Mouse (Mus musculus) v-Abl transformed pro-B cells (cell line): ENCODE measurements around the gene Ceacam16.

Experiments
- in situ Hi-C, 2 experiments: fragments of 400-800 bp; cut with MboI; formaldehyde crosslinking; loops; one replicate each; pipeline ENCODE4 v1.15.1; 2025; ENCODE audit not compliant: unreplicated experiment in 2 of 2

The Ceacam16 gene

DNA sequence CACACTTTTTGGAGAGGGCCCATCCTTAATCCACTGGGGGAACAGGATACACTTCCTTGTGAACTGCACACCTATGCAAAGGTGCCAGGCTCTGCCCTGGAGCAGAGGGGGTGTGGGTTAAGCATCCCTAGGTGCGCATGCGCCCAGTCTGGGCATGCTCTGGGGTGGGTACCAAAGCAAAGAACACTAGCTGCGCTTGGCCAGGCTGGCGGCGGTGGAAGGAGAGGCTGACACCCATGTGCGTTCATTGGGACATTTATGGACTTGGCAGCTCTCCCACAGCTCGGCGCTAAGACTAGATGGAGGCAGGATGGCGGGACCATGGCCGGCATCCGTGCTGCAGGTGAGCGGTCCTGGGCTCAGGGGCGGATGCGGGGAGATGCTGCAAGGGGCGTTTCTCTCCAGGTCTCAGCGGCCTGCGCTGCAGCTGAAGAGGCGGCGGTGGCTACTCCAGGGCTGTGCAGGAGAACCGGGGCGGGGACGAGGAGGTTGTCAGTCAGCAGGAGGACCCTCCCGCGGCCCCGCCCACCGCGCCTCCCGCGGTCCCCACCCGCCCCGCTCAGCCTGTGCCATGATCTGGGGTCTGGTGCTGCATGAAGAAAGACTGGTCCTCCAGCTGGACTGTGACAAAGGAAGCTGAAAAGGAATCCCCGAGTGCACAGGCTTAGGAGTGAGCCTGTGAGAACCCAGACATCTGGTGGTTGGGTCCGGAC lies 9.1 kb downstream of the Ceacam16 start, which contains the start of gene Gm19345:
Gene Gm19345 (plus strand): TSS at position 146 of the 713 bp plus-strand sequence.
- in situ Hi-C loops, result no loop called here

GRCm38 (mm10) chr7:19844521-19845171 lies 16.5 kb downstream of the Ceacam16 start:
- in situ Hi-C loops, result loop anchor here (5.0 kb wide), 1 partner anchor 42 kb away; no protein-coding TSS in a partner anchor

DNA sequence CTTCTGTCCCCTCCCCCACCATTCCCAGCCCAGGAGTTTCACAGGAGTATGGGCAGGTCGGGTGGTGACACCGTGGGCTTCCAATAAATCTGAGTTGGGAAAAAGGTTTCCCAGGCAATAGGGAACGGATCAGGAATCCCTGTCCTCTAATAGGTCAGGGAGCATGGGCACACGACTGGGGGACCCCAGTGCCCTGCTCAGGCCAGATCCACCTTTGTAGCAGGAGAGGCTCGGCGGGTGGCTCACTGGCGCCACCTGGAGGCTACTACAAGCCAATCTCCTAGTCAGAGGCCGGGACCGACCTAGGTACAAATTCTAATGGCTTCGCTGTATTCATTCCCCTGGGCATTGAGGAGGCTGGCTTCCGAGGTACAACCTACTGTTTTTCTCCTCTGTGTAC lies 17.5 kb downstream of the Ceacam16 start:
- in situ Hi-C loops, result loop anchor here (5.0 kb wide), 1 partner anchor 41 kb away; no protein-coding TSS in a partner anchor

DNA sequence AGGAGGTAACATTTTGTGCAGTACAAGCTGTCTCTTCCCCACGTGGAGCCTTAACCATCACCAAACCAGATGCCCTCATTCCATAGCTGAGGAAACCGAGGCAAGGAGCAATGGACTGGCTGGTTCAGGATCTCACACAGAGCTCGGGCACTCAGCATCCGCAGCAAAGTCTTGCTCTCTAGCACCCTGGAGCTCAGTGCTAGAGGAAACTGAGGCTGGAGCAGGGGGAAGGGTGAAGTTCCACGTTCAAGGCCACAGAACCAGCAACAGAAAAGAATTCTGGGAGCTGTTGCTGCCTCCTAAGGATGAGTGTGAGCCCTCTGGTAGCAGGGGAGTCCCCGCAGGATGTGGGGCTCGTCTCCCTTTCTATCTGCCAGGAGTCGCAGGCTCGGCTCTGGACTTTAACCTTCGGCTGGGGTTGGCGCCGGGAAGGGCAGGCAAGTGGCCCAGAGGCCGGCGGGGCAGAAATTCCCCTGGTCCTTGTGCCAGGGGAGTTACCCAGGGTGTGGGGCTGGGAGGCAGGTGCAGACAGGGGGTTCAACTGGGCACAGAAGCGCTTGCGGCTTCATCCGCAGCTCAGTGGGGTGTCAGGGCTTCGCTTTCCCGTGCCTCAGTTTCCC lies 18.1 kb downstream of the Ceacam16 start:
- in situ Hi-C loops, result loop anchor here (5.0 kb wide), 1 partner anchor 41 kb away; no protein-coding TSS in a partner anchor

DNA sequence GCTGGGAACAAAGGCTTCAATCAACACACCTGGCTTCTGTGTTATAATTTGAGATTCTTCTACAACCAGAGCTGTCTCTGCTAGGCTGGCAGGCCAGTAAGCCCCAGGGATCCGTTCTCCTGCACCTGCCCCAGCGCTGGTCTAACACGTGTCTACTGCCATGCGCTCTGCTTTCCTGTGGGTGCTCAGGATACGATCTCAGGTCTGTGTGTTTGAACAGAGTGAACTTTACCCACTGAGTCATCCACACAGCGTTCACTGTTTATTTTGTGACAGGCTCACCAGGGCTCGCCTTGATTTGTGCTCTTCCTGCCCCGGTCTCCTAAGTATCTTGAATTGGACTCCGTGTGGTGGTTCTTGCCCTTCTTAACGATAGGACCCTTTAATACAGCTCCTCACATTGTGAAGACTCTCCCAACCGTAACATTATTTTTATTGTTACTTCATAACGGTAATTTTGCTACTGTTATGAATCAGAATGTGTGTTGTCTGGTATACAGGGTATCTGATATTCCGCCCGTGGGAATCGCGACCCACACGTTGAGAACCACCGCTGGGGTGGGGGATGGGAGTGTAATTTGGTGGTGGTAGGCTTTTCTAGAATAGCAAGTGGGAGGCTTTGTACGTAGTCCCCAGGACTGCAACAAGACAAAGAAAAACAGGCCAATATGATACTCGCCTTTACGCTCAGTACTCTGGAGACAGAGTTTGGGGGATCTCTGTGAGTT lies 19.2 kb downstream of the Ceacam16 start:
- in situ Hi-C loops, result loop anchor here (5.0 kb wide), 1 partner anchor 40 kb away; no protein-coding TSS in a partner anchor

DNA sequence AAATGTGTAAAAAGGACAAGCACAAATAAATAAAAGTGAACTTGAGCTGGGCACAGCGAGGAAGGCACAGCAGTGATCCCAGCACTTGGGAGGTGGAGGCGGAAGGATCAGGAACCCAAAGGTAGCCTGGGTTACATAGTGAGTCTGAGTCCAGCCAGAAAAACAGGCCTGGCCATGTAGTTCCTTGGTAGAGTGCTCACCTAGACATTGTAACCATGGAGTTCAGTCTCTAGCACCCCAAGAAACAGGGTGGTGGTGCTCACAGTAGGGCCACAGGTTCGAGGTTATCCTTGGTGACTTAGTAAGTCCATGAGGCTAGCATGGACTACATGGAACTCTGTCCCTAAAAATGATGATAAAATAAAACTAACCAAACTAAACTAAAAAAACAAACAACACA lies 20.2 kb downstream of the Ceacam16 start:
- in situ Hi-C loops, result loop anchor here (5.0 kb wide), 1 partner anchor 39 kb away; no protein-coding TSS in a partner anchor

- in situ Hi-C loops, result loop anchor here (5.0 kb wide), 1 partner anchor 38 kb away; no protein-coding TSS in a partner anchor
Measured at GRCm38 (mm10) chr7:19840371-19840770, 20.7 kb downstream of the Ceacam16 start.

GRCm38 (mm10) chr7:19836843-19837242 lies 24.3 kb downstream of the Ceacam16 start:
- in situ Hi-C loops, result no loop called here

DNA sequence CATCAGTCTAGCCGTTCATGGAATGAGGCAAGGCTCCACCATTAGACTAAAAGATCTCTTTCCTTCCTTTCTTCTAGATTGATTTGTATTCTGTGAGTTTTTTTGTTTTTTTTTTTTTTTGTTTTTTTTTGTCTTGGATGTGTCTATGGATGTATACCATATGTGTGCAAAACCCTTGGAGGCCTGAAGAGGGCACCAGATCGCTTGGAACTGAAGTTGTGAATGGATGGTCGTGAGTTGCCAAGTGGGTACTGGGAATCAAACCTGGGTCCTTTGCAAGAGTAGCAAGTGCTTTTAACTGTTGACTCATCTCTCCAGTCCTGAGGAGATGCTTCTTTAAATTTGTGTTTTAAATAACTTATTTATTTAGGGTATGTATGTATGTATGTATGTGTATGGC lies 27.0 kb downstream of the Ceacam16 start:
- in situ Hi-C loops, result no loop called here

DNA sequence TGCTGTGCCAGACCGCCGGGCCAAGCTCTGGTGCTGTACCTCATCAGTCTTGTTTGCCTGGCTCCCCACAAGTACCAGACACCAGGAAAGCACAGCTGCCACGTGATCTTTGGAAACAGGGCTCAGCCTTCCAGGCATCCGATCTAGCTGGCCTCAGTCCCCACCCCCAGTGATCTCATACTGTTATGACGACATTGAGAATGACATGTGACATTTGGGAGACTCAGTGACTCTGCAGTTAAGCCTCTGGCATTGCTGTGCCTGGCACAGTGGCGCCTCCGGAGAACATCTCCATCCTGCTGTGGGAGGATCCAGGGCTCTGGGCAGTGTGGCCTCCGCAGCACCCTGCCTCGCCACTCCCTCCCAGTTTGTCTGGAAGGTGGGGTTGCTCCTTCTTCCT lies 29.3 kb downstream of the Ceacam16 start:
- in situ Hi-C loops, result no loop called here

- in situ Hi-C loops, result no loop called here
Measured at GRCm38 (mm10) chr7:19830682-19831156, 30.4 kb downstream of the Ceacam16 start.

- in situ Hi-C loops, result no loop called here
Measured at GRCm38 (mm10) chr7:19829694-19830093, 31.4 kb downstream of the Ceacam16 start.

- in situ Hi-C loops, result no loop called here
Measured at GRCm38 (mm10) chr7:19826756-19827155, 34.3 kb downstream of the Ceacam16 start.

DNA sequence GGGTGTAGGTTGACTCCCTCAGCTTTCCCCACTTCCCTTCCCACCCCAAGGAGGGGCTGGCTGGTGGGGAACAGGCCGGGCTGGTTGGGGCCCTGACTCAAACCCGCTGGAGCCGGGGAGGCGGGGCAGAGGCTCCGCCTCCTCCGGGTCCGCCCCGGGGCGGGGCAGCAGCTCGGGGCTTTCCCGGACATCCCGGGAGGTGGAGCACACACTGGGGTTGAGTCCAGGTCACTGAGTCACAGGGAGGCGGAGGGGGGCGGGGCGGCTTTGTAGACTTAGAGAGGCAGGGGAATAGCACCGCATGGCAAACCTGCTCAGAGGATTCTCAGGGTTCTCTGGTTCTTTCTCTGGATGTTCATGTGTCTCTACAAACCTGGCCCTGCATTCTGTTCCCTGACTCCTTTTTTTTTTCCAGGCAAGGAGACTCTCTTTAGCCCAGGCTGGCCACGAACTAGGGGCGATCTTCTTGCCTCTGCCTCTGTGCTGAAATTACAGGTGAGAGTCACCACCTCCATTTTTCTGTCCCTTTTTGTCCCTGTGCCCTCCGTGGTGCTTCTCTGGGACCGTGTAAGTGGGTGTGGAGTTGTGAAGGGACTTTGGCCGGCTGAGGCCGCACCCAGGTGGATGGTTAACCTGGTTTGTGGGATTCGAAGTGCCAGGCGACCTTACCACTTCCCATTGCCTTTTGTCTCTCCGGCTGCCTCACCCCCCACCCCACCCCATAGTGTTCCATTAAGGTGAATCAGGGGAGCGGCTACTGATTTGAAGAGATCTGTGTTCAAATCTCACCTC lies 36.7 kb downstream of the Ceacam16 start:
- in situ Hi-C loops, result no loop called here

DNA sequence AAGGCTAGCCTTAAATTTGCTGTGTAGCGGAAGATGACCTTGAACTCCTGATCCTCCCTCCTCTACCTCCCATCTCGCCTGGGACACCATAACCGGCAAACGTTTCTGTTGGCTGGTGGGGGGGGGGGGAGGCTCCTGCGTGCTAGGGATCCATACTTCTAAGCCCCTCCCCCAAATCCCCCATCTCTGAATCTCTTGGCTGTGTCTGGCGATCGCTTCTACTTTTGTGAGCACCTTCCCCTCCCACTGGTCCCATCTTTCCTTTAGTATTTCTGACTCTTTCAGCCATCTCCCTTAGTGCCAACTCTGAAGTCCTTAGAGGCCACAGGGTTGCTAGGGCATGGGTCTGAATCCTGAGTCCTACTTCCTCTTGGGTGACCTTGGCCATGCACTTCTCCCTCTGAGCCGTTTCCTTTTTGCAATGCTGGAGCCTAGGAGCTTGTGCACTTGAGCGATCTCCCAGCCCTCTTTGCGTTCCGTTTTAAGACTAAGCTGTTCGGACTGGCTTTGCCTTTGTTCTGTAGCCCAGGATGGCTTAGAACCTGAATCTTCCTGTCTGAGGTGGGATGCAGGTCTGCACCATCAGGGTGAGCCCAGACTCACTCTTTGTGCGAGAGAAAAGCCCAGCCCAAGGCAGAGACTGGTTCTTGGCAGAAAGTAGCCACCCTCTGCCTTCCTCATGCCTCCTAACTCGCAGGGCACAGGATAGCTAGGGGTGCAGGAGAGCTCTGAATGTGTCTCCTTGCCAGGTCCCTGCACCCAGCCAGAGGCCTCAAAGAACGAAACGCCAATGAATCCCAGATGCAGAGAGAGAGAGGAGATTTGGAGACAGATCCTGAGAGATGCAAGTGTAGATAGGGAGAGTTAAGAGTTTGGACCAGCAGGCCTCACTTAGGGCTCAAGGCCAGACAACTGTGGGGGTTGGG lies 37.6 kb downstream of the Ceacam16 start:
- in situ Hi-C loops, result no loop called here

DNA sequence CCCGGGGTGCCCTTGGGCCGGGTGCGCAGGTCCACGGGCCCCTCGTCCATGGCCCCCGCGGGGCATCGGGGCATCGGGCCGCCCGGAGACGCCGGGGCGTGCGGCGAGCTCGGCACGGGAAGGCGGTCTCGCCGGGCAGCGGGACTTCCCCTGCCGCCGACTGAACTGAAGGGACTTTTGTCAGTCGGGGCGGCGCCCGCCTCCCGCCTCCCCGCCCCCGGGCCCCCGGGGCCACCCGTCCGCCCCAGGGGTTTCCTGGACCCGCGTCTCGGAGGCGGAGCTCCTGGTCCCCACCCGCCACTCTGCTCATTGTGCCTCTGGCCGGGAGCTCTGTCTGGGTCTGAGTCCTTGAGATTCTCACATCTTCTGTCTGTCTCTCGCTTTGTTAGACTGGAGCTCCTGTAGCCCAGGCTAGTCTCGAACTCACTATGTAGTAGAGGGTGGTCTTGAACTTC lies 38.5 kb downstream of the Ceacam16 start, which contains the start of gene Bcl3:
Gene Bcl3 (minus strand): TSS at position 167 of the 455 bp plus-strand sequence.
- in situ Hi-C loops, result no loop called here

- in situ Hi-C loops, result no loop called here
Measured at GRCm38 (mm10) chr7:19822193-19822592, 38.9 kb downstream of the Ceacam16 start.

DNA sequence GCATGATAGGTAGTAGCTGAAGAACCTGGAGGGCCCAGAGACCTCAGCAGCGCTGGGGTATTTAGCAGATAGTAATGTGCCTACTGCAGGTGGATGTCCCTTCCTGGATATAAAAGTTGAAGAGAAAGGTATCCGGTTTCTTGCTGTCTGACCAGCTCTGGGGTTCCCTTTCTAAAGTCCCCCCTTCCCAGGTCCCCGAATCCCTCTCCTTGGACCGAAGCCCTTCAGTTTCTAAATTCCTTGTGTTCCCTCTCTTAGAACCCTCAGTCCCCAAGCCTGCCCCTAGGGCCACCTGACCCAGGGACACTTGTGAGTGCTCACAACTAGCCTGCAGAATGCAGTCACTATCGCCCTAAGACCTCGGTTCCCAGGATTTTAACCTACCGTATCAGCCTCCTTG lies 39.5 kb downstream of the Ceacam16 start:
- in situ Hi-C loops, result no loop called here
